Comparison of ENCODE assay signal across 9 mouse cellular contexts in the genomic region with DNA sequence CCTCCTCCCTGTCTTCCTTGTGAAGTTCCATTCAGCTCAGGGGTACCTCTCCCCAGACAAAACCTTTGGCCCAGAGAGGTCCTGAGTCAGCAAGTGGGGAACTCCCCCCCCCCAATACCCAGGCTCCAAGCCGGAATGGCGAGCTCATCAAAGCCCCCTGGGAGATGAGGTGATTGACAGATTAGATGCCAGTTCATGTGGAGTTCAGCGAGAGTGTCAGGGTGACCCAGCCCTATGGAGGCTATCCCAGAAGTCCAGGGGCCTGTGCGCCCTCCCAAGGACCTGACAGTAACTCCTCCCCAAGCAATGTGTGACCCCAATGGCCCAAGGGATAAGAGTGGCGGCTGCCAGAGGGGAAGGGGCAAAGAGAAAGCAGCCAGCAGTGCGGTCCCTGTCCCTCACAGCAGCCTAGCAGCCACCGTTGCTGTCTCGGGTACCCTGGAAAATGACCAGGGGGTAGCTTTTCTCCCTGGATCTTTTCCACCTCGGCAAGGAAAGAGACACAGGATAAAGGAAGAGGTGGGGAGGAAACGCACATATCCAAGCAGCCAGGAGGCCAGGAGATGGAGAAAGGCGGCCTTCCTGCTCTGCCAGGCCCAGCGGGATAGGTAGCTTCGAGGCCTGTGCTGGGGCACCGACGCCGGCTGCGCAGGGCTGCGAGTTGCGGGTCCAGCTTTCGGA. TPM values are rescaled to one million over a fixed set of nuclear protein-coding genes. Genes with fewer than 3 reads are reported as not detected.
DNase-seq lines count a peak whose midpoint lies in the region; ATAC-seq lines count a peak whose summit lies in the region.
"Had no signal": no experiment of that assay in that cellular context is flagged by ENCODE, and none has a peak within 500 bp of the region (broad histone marks: within the 10 kb centered on the region; RNA-seq: fewer than 3 reads in every experiment).

No protein-coding gene starts in this region.

- H3K36me3 ChIP-seq in kidney, embryonic 15.5 days: no peaks in the 10 kb centered on the region
- no peaks in the 10 kb centered on the region for H3K36me3 ChIP-seq in embryonic facial prominence, embryonic 13.5 days
- H3K36me3 ChIP-seq in intestine, embryonic 16.5 days (ENCODE audit: control insufficient read depth, insufficient read depth, low read length): no peaks in the 10 kb centered on the region
- H3K36me3 ChIP-seq in neural tube, embryonic 12.5 days: no peaks in the 10 kb centered on the region; the same call in 1 of the 2 replicates

- peak overlapping the region; percentile 27 for H3K4me3 ChIP-seq in kidney, embryonic 15.5 days (replicated peaks)
- H3K4me3 ChIP-seq in embryonic facial prominence, embryonic 13.5 days: peak overlapping the region; percentile 18; the same call in 1 of the 2 replicates
- peak overlapping the region; percentile 37 for H3K4me3 ChIP-seq in intestine, embryonic 16.5 days (ENCODE audit: low read length)
- peak overlapping the region; percentile 38 for H3K4me3 ChIP-seq in neural tube, embryonic 12.5 days

- H3K4me1 ChIP-seq in kidney, embryonic 15.5 days: peaks cover 30% of the 10 kb centered on the region
- peaks cover 15% of the 10 kb centered on the region for H3K4me1 ChIP-seq in embryonic facial prominence, embryonic 13.5 days
- peaks cover 15% of the 10 kb centered on the region; the same call in 1 of the 2 replicates for H3K4me1 ChIP-seq in intestine, embryonic 16.5 days (ENCODE audit: control insufficient read depth, insufficient read depth, low read length)
- H3K4me1 ChIP-seq in neural tube, embryonic 12.5 days: peaks cover 15% of the 10 kb centered on the region

- no peak for DNase-seq in kidney, adult 18-20 months
- DNase-seq in gastrocnemius, postnatal 10 days: no peak
- no peak for DNase-seq in right cerebral cortex, adult 18-20 months
- DNase-seq in adrenal gland, postnatal 25 days: no peak

- H3K9me3 ChIP-seq in kidney, embryonic 15.5 days (replicated peaks): no peaks in the 10 kb centered on the region
- H3K9me3 ChIP-seq in embryonic facial prominence, embryonic 13.5 days: no peaks in the 10 kb centered on the region
- H3K9me3 ChIP-seq in intestine, embryonic 16.5 days (ENCODE audit: control insufficient read depth, low read length): no peaks in the 10 kb centered on the region
- H3K9me3 ChIP-seq in neural tube, embryonic 12.5 days: no peaks in the 10 kb centered on the region

- H3K27me3 ChIP-seq in kidney, embryonic 15.5 days: peaks cover 27% of the 10 kb centered on the region
- peaks cover 40% of the 10 kb centered on the region for H3K27me3 ChIP-seq in embryonic facial prominence, embryonic 13.5 days
- H3K27me3 ChIP-seq in intestine, embryonic 16.5 days (replicated peaks; ENCODE audit: control insufficient read depth, insufficient read depth, low read length): peaks cover 11% of the 10 kb centered on the region; the same call in 1 of the 2 replicates
- H3K27me3 ChIP-seq in neural tube, embryonic 12.5 days (replicated peaks): peaks cover 6% of the 10 kb centered on the region; the same call in 1 of the 2 replicates
- H3K27me3 ChIP-seq: Patski had no signal

- H3K9ac ChIP-seq in kidney, embryonic 15.5 days: no peak overlapping the region
- peak overlapping the region; percentile 4; the same call in 1 of the 2 replicates for H3K9ac ChIP-seq in embryonic facial prominence, embryonic 13.5 days
- H3K9ac ChIP-seq in intestine, embryonic 16.5 days (ENCODE audit: low read depth, low read length): peak overlapping the region; percentile 36
- H3K9ac ChIP-seq in neural tube, embryonic 12.5 days: peak overlapping the region; percentile 48

- H3K27ac ChIP-seq in kidney, embryonic 15.5 days: no peak overlapping the region
- H3K27ac ChIP-seq in embryonic facial prominence, embryonic 13.5 days: no peak overlapping the region
- H3K27ac ChIP-seq in intestine, embryonic 16.5 days (ENCODE audit: low read length): no peak overlapping the region
- H3K27ac ChIP-seq in neural tube, embryonic 12.5 days: no peak overlapping the region

- no peak for ATAC-seq in kidney, embryonic 15.5 days (replicated peaks; ENCODE audit: low FRiP score)
- ATAC-seq in embryonic facial prominence, embryonic 13.5 days (ENCODE audit: insufficient number of reproducible peaks, insufficient read depth, low FRiP score, low TSS enrichment, low read depth): no peak
- ATAC-seq in intestine, embryonic 16.5 days: no peak; the same call in 1 of the 2 replicates
- ATAC-seq in neural tube, embryonic 12.5 days (ENCODE audit: low FRiP score, low read depth): peak; percentile 14; the same call in 1 of the 2 replicates
- ATAC-seq: Patski had no signal

- H3K4me2 ChIP-seq in kidney, embryonic 15.5 days: peak overlapping the region; percentile 59
- peak overlapping the region; percentile 41 for H3K4me2 ChIP-seq in embryonic facial prominence, embryonic 13.5 days
- H3K4me2 ChIP-seq in intestine, embryonic 16.5 days (ENCODE audit: low read depth, low read length): peak overlapping the region; percentile 52
- peak overlapping the region; percentile 59 for H3K4me2 ChIP-seq in neural tube, embryonic 12.5 days (replicated peaks)

- WGBS in kidney, embryonic 15.5 days: 9% methylated on average over 20 of the region's 20 CpGs
- 8% methylated on average over 20 of the region's 20 CpGs for WGBS in embryonic facial prominence, embryonic 13.5 days
- 18% methylated on average over 20 of the region's 20 CpGs for WGBS in intestine, embryonic 16.5 days
- 7% methylated on average over 20 of the region's 20 CpGs for WGBS in neural tube, embryonic 12.5 days

RNA-seq across cellular contexts. Expression of a gene that starts 0.6 kb away (rescaled TPM):
- 1.0 and 1.4 TPM in 2 replicates for polyA plus RNA-seq in kidney, embryonic 15.5 days (2015; fragmentation: Nextera tagmentation; extraction: Ambion mirVana)
- polyA plus RNA-seq in embryonic facial prominence, embryonic 13.5 days (2015; fragmentation: Nextera tagmentation; extraction: Ambion mirVana): 0.78 and 1.1 TPM in 2 replicates
- 2.4 TPM in 2 replicates for polyA plus RNA-seq in intestine, embryonic 16.5 days (2015; fragmentation: Nextera tagmentation; extraction: Ambion mirVana)
- polyA plus RNA-seq in neural tube, embryonic 12.5 days (2016; fragmentation: Nextera tagmentation; extraction: Ambion mirVana): 13.3 and 14.6 TPM in 2 replicates
- total RNA-seq in gastrocnemius, postnatal 10 days (2021): under 1 TPM; 0.33 to 0.68 TPM
- 1.0 and 1.1 TPM in 2 replicates for total RNA-seq in adrenal gland, postnatal 25 days (2021)

RNA-seq across cellular contexts. Expression of a gene that starts 27.1 kb away (rescaled TPM):
- 15.9 and 18.8 TPM in 2 replicates for polyA plus RNA-seq in kidney, embryonic 15.5 days (2015; fragmentation: Nextera tagmentation; extraction: Ambion mirVana)
- 8.7 and 10.3 TPM in 2 replicates for polyA plus RNA-seq in embryonic facial prominence, embryonic 13.5 days (2015; fragmentation: Nextera tagmentation; extraction: Ambion mirVana)
- 12.4 and 14.0 TPM in 2 replicates for polyA plus RNA-seq in intestine, embryonic 16.5 days (2015; fragmentation: Nextera tagmentation; extraction: Ambion mirVana)
- polyA plus RNA-seq in neural tube, embryonic 12.5 days (2016; fragmentation: Nextera tagmentation; extraction: Ambion mirVana): 9.7 and 10.9 TPM in 2 replicates
- 1 to 10 TPM; 2.4 to 4.0 TPM for total RNA-seq in gastrocnemius, postnatal 10 days (2021)
- 1.4 and 1.8 TPM in 2 replicates for total RNA-seq in adrenal gland, postnatal 25 days (2021)

RNA-seq across cellular contexts. Expression of a gene that starts 39.8 kb away (rescaled TPM):
- polyA plus RNA-seq in kidney, embryonic 15.5 days (2015; fragmentation: Nextera tagmentation; extraction: Ambion mirVana): 120 and 123 TPM in 2 replicates
- polyA plus RNA-seq in embryonic facial prominence, embryonic 13.5 days (2015; fragmentation: Nextera tagmentation; extraction: Ambion mirVana): 108 and 109 TPM in 2 replicates
- polyA plus RNA-seq in intestine, embryonic 16.5 days (2015; fragmentation: Nextera tagmentation; extraction: Ambion mirVana): 146 and 158 TPM in 2 replicates
- 114 and 116 TPM in 2 replicates for polyA plus RNA-seq in neural tube, embryonic 12.5 days (2016; fragmentation: Nextera tagmentation; extraction: Ambion mirVana)
- total RNA-seq in gastrocnemius, postnatal 10 days (2021): 100 to 1,000 TPM; 284 to 308 TPM
- total RNA-seq in adrenal gland, postnatal 25 days (2021): 288 and 302 TPM in 2 replicates

RNA-seq across cellular contexts. Expression of a gene that starts 39.9 kb away (rescaled TPM):
- 3.4 and 4.2 TPM in 2 replicates for polyA plus RNA-seq in kidney, embryonic 15.5 days (2015; fragmentation: Nextera tagmentation; extraction: Ambion mirVana)
- polyA plus RNA-seq in embryonic facial prominence, embryonic 13.5 days (2015; fragmentation: Nextera tagmentation; extraction: Ambion mirVana): 2.9 and 3.7 TPM in 2 replicates
- polyA plus RNA-seq in intestine, embryonic 16.5 days (2015; fragmentation: Nextera tagmentation; extraction: Ambion mirVana): 1.7 and 2.3 TPM in 2 replicates
- polyA plus RNA-seq in neural tube, embryonic 12.5 days (2016; fragmentation: Nextera tagmentation; extraction: Ambion mirVana): 4.2 and 5.6 TPM in 2 replicates
- total RNA-seq in gastrocnemius, postnatal 10 days (2021): 1 to 10 TPM; 2.6 to 2.9 TPM
- total RNA-seq in adrenal gland, postnatal 25 days (2021): 3.1 and 6.2 TPM in 2 replicates
